Comparison of ENCODE assay signal across 14 mouse cellular contexts in genomic region chr17:27528767-27529166, GRCm38 (mm10). TPM values are rescaled to one million over a fixed set of nuclear protein-coding genes. Genes with fewer than 3 reads are reported as not detected.
"Had no signal": no experiment of that assay in that cellular context is flagged by ENCODE, and none has a peak within 500 bp of the region (broad histone marks: within the 10 kb centered on the region; RNA-seq: fewer than 3 reads in every experiment).

No protein-coding gene starts in this region.

- H3K9ac ChIP-seq: limb, embryonic 13.5 days; liver, embryonic 12.5 days; lung, embryonic 14.5 days; neural tube, embryonic 13.5 days; stomach, embryonic 15.5 days had no signal

- H3K36me3 ChIP-seq: limb, embryonic 13.5 days; liver, embryonic 12.5 days; neural tube, embryonic 13.5 days; stomach, embryonic 15.5 days had no signal

- H3K4me1 ChIP-seq: limb, embryonic 13.5 days; neural tube, embryonic 13.5 days; stomach, embryonic 15.5 days had no signal

- H3K4me2 ChIP-seq: limb, embryonic 13.5 days; liver, embryonic 12.5 days; lung, embryonic 14.5 days; midbrain, embryonic 11.5 days; neural tube, embryonic 13.5 days; stomach, embryonic 15.5 days had no signal

- H3K4me3 ChIP-seq: left cerebral cortex, adult 2 months; limb, embryonic 13.5 days; liver, embryonic 12.5 days; neural tube, embryonic 13.5 days; stomach, embryonic 15.5 days had no signal

- H3K27ac ChIP-seq: left cerebral cortex, adult 2 months; limb, embryonic 13.5 days; liver, embryonic 12.5 days; neural tube, embryonic 13.5 days; stomach, embryonic 15.5 days had no signal

- ATAC-seq: liver, embryonic 12.5 days; midbrain, embryonic 16.5 days had no signal

- H3K9me3 ChIP-seq: liver, embryonic 12.5 days; neural tube, embryonic 13.5 days; stomach, embryonic 15.5 days had no signal

- DNase-seq: kidney, adult 9 months; kidney, postnatal 10 days; lung, embryonic 14.5 days; lung, postnatal 10 days; lung, postnatal 4 days; right cerebral cortex, postnatal 4 days had no signal

- H3K27me3 ChIP-seq: limb, embryonic 13.5 days; liver, embryonic 12.5 days; neural tube, embryonic 13.5 days; stomach, embryonic 15.5 days had no signal

RNA-seq across cellular contexts. Expression of gene Grm4, which starts 7.6 kb away (rescaled TPM):
- polyA plus RNA-seq: liver, embryonic 16.5 days had no signal
